Mouse (Mus musculus) cerebellum, adult 8-10 months (tissue): ENCODE data around the gene Cyp2c68.
"Not testable (repeated sequence)": the region's sequence is repeated elsewhere in the genome, so short reads cannot be mapped to it uniquely, and the experiment has no call there.

Experiments
- DNase-seq: peaks from one replicate; pipeline ENCODE4 v3.0.0; 2022

Gene Cyp2c68

DNA sequence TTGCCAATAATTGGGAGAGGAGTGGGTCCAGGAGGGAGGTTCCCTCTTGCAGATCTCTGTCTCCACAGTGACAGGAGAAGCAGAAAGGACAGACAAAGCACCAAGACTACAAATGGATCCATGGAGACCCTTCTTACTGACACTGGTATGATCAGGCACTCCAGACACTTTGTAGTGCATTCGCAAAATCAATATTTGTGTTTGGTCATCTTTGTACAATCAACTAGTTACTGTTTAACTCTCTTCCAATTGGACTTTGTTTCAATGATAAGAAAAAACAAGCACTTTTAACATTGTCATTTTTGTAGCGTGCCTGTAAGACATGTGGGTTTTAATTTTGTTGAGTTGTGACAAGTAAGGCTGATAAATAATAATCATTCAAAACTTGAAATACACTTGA lies at the start of gene Cyp2c68:
Gene Cyp2c68, minus strand, starts transcription at position 135 of the 400 bp plus-strand sequence.
- no peak for DNase-seq

DNA sequence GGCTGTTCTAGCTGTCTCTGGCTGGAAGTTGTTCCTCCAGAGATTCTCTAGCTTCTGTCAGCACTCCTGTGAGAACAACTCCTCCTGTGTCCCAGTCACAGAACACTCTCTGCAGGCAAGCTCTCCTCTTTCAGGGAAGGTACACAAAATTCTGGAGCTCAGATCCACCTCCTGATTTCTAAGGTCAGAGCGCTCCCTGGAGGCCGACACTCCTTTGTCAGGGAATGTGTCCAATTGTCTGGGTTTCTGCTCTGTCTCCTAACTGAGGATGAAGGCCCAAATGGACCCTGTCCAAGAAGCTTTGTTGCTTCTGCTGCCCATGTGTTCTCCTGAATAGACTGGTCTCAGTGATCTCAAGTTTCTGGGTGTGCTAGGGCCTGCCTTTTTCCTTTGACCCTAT lies 44.6 kb upstream of the Cyp2c68 start:
- DNase-seq, result not testable (repeated sequence)

DNA sequence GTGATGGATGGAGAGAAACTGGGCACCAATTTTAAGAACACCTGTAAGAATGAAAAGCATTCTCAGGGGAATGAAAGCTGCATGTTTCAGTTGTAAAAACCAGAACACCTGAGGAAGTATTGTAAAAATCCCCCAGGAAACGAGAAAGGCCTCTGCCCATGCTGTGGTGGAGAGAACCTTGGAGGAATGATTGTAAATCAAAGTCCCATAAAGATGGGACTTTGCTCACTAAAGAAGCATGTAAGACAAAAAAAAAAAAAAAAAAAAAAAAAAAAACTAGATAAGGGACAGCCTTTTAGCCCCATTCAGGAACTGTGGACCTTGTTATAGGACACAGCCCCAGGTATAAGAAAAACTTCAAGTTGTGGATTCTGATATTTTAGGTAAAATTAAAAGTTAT lies 4.5 kb upstream of the Cyp2c68 start:
- no peak for DNase-seq

DNA sequence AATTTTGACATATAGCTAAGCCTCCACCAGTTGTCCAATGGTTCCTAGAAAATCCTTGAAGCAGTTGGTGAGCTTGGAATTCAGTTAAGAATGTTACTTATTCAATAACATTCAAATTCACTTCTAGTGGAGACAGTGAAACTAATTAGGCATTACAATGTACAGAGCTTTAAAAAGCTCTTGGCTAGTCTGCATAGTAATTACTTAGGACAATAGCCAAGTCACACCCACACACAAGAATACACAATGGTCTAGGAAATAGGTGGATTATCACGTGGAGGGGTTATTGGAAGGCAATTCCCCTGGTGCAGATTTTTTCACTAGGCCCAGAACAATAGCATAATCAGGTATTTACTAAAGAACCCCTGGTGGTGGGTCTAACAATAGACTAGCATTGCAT lies 3.5 kb upstream of the Cyp2c68 start:
- DNase-seq, result not testable (repeated sequence)

GRCm38 (mm10) chr19:39711116-39711515 lies 29.7 kb downstream of the Cyp2c68 start:
- DNase-seq, result not testable (repeated sequence)

DNA sequence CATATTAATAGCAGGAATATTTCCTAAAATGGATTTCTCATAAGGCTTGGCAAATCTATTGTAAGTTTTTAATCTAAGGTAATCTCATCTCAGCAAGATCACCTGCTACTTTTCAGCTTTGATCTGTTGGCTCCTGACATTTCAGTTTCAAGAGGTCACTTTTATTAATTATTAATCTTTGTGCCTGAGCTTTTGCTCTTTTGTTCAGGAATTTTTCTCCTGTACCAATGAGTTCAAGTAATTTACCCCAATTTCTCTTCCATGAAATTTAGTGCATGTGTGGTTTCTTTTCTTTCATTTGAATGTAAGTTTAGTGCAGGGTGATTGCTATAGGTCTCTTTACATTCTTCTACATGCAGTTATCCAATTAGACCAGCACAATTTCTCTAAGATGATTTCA lies 75.2 kb downstream of the Cyp2c68 start:
- not testable (repeated sequence) for DNase-seq

DNA sequence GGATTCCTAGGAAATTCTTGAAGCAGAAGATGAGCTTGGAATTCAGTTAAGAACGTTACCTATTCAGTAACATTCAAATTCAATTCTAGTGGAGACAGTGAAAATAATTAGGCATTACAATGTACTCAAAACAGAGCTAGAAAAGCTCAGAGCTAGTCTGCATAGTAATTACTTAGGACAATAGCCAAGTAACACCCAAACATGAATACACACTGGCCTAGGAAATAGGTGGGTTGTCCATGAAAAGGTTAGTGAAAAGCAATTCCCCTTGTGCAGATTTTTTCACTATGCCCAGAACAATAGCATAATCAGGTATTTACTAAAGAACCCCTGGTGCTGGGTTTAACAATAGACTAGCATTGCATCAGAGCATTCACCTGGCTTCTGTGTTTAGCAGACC lies 88.5 kb downstream of the Cyp2c68 start:
- no peak for DNase-seq

GRCm38 (mm10) chr19:39648938-39649337 lies 91.9 kb downstream of the Cyp2c68 start, which contains the start of gene Cyp2c67:
TSS of gene Cyp2c67 (minus strand) at chr19:39649051.
- no peak for DNase-seq

- DNase-seq, result no peak
Measured at GRCm38 (mm10) chr19:39647519-39647918, 93.3 kb downstream of the Cyp2c68 start.

GRCm38 (mm10) chr19:39644551-39644950 lies 96.3 kb downstream of the Cyp2c68 start:
- not testable (repeated sequence) for DNase-seq
